Mouse (Mus musculus): Measurements from ENCODE around the gene Gid8.

Gid8 gene

GRCm38 (mm10) chr2:180709923-180710272 is at the start of gene Gid8, which contains the start of gene Dido1:
TSS of gene Gid8 (plus strand) at chr2:180710117.
TSS of gene Dido1 (minus strand) at chr2:180709999.
- peak; percentile 97 for DNase-seq (ENCODE audit: low read depth, low spot score)

GRCm38 (mm10) chr2:180660521-180660920 is 49.4 kb upstream of the Gid8 start:
- DNase-seq (ENCODE audit: low read depth, low spot score) = no peak

DNA sequence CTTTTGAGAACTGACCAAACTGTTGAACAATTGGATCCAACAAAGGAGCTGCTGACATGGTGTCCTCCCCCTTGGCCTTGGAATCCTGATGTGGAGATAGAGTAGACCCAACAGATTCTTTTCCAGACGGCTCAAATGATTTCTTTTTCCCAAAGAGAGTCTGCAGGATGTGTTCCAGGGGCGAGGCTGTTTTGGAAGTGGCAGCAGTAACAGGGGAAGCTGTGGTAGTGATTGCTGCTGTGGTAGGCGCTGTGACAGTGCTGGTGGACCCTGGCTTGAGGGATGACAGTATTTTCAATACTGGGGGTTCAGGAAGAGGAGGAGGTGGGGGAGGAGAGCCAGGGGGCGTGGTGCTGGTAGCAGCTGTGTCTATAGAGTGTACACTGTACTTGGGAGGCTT is 47.9 kb upstream of the Gid8 start:
- DNase-seq (ENCODE audit: low read depth, low spot score) = no peak

GRCm38 (mm10) chr2:180676706-180677105 is 33.2 kb upstream of the Gid8 start:
- DNase-seq (ENCODE audit: low read depth, low spot score) = no peak

DNA sequence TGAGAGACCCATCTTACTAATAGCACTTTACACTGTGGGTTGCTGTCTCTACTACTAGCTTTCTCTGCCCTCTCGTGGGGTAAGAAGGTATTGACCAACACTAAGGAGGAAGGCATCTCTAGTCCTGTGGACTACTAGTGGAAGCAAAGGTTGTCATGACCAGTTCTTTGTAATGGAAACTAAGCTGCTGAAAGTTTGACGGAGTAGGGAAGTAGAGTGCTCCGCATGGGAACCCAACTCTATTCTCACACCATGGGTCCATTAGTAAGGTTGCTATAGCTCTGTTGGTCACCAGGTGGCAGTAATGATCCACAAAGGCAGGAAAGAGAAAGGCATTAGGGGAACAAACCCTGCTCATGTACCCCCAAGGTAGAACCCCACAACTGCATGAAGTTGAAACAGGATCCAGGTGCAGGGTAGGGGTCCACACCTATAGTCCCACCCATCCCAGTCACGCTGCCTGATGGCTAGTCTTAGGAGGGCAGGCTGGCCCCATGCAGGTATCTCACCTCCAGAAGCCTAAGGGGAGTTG is 31.2 kb upstream of the Gid8 start:
- DNase-seq (ENCODE audit: low read depth, low spot score) = peak; percentile 92

- peak; percentile 30 for DNase-seq (ENCODE audit: low read depth, low spot score)
These were observed 28.7 kb upstream of the Gid8 start for GRCm38 (mm10) chr2:180681225-180681624.

GRCm38 (mm10) chr2:180683524-180683923 is 26.4 kb upstream of the Gid8 start:
- DNase-seq (ENCODE audit: low read depth, low spot score) = no peak

DNA sequence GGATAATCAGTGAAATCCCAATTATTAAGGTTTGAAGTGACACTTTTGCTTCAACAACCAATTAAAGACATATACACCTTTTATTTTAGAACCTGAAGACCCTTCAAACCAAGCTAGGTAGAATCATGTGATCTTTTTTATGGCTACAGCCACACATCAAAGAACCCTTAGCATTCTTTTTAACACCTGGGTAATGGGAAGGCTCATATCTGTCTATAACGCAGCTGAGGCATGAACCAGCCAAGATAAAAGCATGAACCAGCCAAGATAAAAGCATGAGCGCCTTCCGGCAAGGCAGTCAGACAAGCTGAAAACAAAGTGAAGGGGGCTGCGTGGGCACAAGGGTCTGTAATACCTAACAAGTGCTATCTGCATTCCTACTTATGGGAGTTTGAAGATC is 25.9 kb upstream of the Gid8 start:
- no peak for DNase-seq (ENCODE audit: low read depth, low spot score)

DNA sequence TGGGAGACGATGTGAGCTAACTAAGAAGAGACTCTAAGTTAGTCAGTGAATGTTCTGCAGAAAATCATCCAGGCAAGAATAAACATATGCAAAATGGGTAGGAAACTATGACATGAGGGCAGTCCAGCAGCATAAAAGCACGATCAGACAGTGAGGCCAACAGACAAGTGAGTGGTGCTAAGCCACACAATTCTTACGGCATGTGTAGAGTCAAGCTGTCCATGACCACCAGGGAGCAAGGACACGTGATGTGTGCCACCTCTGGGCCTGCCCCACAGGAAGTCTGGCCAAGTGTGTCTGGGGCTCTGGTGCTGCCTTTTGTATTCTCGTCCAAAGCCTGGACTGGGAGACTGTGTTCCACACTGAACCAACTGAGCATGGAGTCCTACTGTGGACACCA is 20.1 kb upstream of the Gid8 start:
- no peak for DNase-seq (ENCODE audit: low read depth, low spot score)

- peak; percentile 41 for DNase-seq (ENCODE audit: low read depth, low spot score)
These were observed 17.3 kb upstream of the Gid8 start for GRCm38 (mm10) chr2:180692630-180693029.

- DNase-seq (ENCODE audit: low read depth, low spot score) = no peak
These were observed 14.7 kb upstream of the Gid8 start for GRCm38 (mm10) chr2:180695176-180695575.

DNA sequence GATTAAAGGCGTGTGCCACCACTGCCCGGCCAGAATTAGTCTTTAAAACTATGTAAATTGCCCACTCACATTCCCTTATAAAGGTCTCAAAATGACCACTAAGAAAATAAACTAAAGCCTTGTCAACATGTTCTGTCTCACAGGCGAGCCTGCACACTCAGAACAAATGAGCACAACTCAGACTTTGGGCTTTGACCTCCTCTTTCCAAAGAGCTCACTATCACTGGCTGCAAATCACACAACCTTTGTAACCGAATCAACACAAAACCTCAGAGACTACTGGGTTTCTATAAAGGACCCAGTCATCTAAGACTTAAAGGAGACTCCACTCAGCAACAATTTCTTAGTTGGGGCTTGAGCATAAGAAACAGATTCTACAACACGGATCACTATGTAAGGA is 9.5 kb upstream of the Gid8 start:
- no peak for DNase-seq (ENCODE audit: low read depth, low spot score)

DNA sequence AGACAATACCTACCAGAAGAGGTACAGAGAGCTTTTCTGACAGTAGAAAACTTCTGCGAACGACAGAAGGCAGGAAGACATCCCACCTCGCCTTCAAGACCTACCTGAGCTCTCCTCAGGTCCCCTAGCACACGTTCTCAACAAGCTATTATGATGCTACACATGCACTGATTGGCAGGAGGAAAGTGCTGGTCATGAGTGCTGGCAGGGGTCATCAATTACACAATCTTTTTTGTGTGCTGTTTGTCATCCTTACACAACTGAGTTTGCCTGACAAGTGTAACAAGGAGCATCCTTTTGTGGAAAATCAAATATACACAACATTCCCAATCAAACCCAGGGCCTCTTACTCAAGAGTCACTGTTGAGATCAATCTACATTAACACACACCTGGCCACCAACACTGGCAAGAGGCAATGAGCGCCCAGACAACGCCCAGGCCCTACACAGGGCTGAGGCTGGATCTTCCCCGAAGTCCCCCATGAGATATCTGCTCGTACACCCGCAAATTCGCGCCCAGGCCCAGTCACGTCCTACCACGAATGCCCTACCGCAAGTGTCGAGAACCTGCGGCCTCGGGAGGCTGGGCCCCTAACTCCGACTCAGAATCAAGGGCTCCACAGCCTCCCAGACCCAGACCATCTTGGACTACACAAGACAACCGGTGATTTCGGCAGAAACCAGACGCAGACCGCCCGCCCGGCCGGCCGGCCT is 8.7 kb upstream of the Gid8 start:
- no peak for DNase-seq (ENCODE audit: low read depth, low spot score)

DNA sequence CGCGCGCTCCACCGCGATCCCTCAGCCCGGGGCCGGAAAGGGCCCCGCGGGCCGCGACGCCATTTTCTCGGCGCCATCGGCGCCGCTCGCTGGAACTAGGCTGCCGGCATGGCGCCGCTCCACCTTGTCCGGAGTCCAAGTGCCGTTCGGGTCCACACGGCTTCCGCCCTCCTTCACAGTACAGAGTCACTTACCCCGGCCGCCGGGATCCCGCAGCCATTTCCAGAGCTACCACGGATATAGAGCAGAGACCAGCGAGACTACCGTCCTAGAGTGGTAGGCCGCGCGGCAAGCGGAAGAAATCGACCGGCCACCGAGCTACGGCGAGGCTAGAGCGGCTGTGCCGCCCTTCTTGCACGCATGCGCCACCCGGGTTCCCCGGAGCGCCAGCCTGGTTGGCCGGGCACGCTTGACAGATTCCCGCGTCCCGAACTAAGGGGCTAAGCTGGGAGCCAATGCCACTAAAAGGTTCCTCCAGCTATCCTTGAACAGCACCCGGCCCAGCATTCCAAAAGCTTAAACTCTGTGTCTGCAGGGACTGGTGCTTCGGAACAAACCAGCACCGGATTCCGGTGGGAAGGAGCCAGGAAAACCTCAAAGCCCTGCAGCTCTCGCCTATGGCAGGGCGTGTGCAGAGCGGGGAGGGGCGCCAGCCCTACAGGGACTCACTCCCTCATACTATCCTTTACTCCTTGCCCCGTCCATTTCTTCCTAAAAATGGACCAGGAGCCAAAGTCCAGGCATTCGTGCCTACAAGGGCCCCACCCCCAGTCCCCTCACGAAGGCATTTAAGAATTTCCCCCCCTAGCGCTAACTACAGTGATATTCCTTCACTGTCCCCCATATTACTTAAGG is 7.9 kb upstream of the Gid8 start:
- DNase-seq (ENCODE audit: low read depth, low spot score) = peak; percentile 70

GRCm38 (mm10) chr2:180702701-180703149 is 7.2 kb upstream of the Gid8 start:
- peak; percentile 61 for DNase-seq (ENCODE audit: low read depth, low spot score)

DNA sequence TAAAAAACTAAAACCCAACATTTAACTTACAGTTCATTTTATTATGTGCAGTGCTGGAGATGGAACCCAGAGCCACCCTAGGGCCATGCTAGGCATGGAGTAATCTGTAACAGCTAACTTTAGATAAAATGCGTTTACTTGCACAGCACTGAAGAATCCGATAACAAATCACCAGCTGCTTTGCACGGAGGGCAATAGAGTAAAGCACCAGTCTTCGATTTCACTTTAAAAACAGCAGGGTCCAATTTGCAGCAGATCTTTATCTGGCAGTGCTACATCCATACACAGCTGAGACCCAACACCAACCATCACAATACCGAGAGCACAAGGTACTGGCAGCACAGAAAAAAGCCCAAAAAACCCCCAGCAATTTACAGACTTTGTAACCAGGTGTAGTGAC is 6.7 kb upstream of the Gid8 start:
- DNase-seq (ENCODE audit: low read depth, low spot score) = no peak

DNA sequence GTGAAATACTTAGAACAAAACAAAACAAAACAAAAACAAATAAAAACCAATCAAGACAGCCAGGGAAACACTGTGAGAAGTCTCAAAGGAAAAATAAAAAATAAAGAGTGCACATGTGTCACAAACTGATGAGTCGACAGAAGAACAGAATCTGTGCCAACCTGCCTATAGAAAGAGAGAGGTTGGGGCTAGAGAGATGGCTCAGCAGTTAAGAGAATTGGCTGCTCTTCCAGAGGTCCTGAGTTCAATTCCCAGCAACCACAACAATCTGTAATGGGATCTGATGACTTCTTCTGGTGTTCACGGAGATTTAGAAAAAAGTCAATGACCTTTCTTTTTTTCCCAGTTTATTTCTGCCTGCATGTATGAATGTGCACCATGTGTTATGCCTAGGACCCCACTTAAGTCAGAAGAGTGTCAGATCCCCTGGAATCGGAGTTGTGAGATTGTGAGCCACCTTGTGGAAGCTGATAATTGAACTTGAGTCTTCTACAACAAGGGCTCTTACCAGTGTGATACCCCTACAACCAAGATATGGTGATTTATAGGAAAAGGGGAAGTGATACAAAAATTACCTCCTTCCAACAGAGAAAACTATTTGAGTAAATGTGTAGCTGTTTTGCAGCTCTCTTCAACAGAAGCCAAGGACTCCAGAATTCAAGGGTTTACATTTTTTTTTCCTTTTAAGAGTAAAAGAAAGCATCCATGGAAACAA is 6.1 kb upstream of the Gid8 start:
- no peak for DNase-seq (ENCODE audit: low read depth, low spot score)

DNA sequence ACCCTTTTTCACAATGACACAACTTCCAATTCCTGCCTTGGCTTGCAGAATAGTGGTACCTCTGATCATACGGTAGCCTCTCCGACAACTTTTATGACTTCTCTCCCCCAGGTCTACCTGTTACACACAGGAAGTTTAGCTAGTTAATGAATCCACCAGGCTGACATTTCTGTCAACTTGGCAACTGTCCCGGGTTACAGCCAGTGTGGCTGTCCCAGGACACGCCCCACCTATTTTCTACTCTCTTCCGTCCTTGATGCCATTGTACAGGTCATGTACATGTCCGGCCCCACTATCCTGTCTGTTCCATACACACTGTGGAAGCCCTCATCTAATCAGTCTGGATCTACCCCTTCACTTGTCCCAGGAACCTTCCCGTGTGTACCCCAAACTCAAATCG is 5.3 kb upstream of the Gid8 start:
- peak; percentile 22 for DNase-seq (ENCODE audit: low read depth, low spot score)

GRCm38 (mm10) chr2:180705066-180705465 is 4.9 kb upstream of the Gid8 start:
- DNase-seq (ENCODE audit: low read depth, low spot score) = no peak

- peak; percentile 82 for DNase-seq (ENCODE audit: low read depth, low spot score)
These were observed 3.9 kb upstream of the Gid8 start for GRCm38 (mm10) chr2:180705975-180706374.

- peak; percentile 98 for DNase-seq (ENCODE audit: low read depth, low spot score)
These were observed 644 bp upstream of the Gid8 start for GRCm38 (mm10) chr2:180709023-180709922.

All from ES-CJ7 (cell line).